Mouse (Mus musculus): Measurements from ENCODE around the gene Bpifb6. TPM values are rescaled to one million over a fixed set of nuclear protein-coding genes. Genes with fewer than 3 reads are reported as not detected.

The Bpifb6 gene
- 0.07 TPM in 1 of 2 replicates, not detected in the other for polyA plus RNA-seq (2012; rRNA removed)

- no peak for DNase-seq (ENCODE audit: low spot score)
Measured at GRCm38 (mm10) chr2:153900088-153900487, at the start of gene Bpifb6. Gene Bpifb6 (plus strand): TSS chr2:153900388.

- DNase-seq (ENCODE audit: low spot score): no peak
Measured at GRCm38 (mm10) chr2:153851030-153851360, 49.2 kb upstream of the Bpifb6 start.

GRCm38 (mm10) chr2:153853544-153853943 lies 46.6 kb upstream of the Bpifb6 start:
- DNase-seq (ENCODE audit: low spot score): no peak

- DNase-seq (ENCODE audit: low spot score): no peak
Measured at GRCm38 (mm10) chr2:153859581-153859980, 40.6 kb upstream of the Bpifb6 start.

- DNase-seq (ENCODE audit: low spot score): no peak
Measured at GRCm38 (mm10) chr2:153860315-153860714, 39.9 kb upstream of the Bpifb6 start.

GRCm38 (mm10) chr2:153860715-153861114 lies 39.5 kb upstream of the Bpifb6 start:
- DNase-seq (ENCODE audit: low spot score): no peak

- DNase-seq (ENCODE audit: low spot score): no peak
Measured at GRCm38 (mm10) chr2:153861960-153862359, 38.2 kb upstream of the Bpifb6 start.

- no peak for DNase-seq (ENCODE audit: low spot score)
Measured at GRCm38 (mm10) chr2:153870984-153871383, 29.2 kb upstream of the Bpifb6 start, which contains the start of gene Sun5. Gene Sun5 (minus strand): TSS chr2:153871084.

- no peak for DNase-seq (ENCODE audit: low spot score)
Measured at GRCm38 (mm10) chr2:153874745-153875144, 25.4 kb upstream of the Bpifb6 start, which contains the start of gene Bpifb2. Gene Bpifb2 (plus strand): TSS chr2:153875045.

- DNase-seq (ENCODE audit: low spot score): no peak
Measured at GRCm38 (mm10) chr2:153899111-153899510, 1.1 kb upstream of the Bpifb6 start.

- DNase-seq (ENCODE audit: low spot score): no peak
Measured at GRCm38 (mm10) chr2:153902726-153903125, 2.5 kb downstream of the Bpifb6 start.

- DNase-seq (ENCODE audit: low spot score): no peak
Measured at GRCm38 (mm10) chr2:153906626-153907025, 6.4 kb downstream of the Bpifb6 start.

GRCm38 (mm10) chr2:153914151-153914550 lies 14.0 kb downstream of the Bpifb6 start:
- DNase-seq (ENCODE audit: low spot score): no peak

- no peak for DNase-seq (ENCODE audit: low spot score)
Measured at GRCm38 (mm10) chr2:153917930-153918329, 17.7 kb downstream of the Bpifb6 start, which contains the start of gene Bpifb3. Gene Bpifb3 (plus strand): TSS chr2:153918230.

GRCm38 (mm10) chr2:153921246-153921645 lies 21.1 kb downstream of the Bpifb6 start:
- no peak for DNase-seq (ENCODE audit: low spot score)

GRCm38 (mm10) chr2:153929871-153930413 lies 29.8 kb downstream of the Bpifb6 start:
- DNase-seq (ENCODE audit: low spot score): no peak

GRCm38 (mm10) chr2:153931125-153931524 lies 30.9 kb downstream of the Bpifb6 start:
- no peak for DNase-seq (ENCODE audit: low spot score)

- no peak for DNase-seq (ENCODE audit: low spot score)
Measured at GRCm38 (mm10) chr2:153933311-153933710, 33.1 kb downstream of the Bpifb6 start.

GRCm38 (mm10) chr2:153935348-153935747 lies 35.2 kb downstream of the Bpifb6 start:
- DNase-seq (ENCODE audit: low spot score): no peak

- no peak for DNase-seq (ENCODE audit: low spot score)
Measured at GRCm38 (mm10) chr2:153937843-153938242, 37.7 kb downstream of the Bpifb6 start, which contains the start of gene Bpifb4. Gene Bpifb4 (plus strand): TSS chr2:153938212.

GRCm38 (mm10) chr2:153943537-153943936 lies 43.3 kb downstream of the Bpifb6 start:
- DNase-seq (ENCODE audit: low spot score): no peak

GRCm38 (mm10) chr2:153944567-153944966 lies 44.4 kb downstream of the Bpifb6 start:
- DNase-seq (ENCODE audit: low spot score): no peak

GRCm38 (mm10) chr2:153952897-153953296 lies 52.7 kb downstream of the Bpifb6 start:
- no peak for DNase-seq (ENCODE audit: low spot score)

- no peak for DNase-seq (ENCODE audit: low spot score)
Measured at GRCm38 (mm10) chr2:153953836-153954235, 53.6 kb downstream of the Bpifb6 start.
